Mouse (Mus musculus): Measurements from ENCODE around the gene Ncbp3. TPM values are rescaled to one million over a fixed set of nuclear protein-coding genes. Genes with fewer than 3 reads are reported as not detected.

Ncbp3 gene
- polyA plus RNA-seq, 1 experiment from 2014 or later, result 13.2 TPM

DNA sequence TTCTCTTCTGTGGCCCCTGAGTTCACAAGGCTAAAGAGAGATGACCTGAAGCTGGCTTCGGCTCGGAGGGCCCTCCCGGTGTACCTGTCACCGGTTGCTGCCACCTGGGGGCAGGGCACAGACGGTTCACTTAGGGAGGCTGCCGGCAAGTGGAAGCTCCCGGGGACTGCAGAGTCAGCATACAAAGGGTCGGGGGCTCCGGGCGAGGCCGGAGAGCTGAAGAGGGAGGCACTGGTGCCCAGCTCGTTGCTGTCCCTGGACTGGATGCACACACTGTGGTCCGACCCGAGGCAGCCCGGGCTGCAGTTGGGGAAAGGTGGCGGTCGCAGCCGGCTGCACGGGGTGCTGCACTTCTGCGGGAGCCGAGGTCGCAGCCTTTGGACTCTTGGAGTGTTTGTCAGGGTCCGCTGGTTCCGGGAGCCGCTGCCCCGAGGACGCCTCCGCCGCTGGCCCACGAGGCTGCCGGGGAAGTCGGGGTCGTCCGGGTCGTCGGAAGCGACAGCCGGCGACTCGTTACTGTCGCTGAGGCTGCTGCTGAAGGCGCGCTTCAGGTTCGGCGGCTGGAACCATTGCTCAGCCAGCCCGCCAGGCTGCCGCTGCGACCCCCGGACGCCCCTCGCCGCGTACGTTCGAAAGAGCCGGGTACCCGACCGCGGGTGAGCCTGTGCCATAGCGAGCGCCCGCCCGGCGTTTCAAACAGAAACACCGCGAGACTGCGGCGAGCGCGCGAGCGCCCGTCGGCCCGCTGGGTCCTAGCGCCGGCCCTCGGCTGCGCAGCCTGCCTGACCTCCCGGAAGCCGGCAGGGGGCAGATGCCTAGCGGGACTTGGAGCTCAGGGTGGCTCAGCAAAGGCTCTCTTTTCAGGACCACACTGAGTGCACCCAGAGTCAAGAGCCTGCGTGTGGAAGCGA lies 90.3 kb downstream of the Ncbp3 start, which contains the start of gene Haspin:
Gene Haspin (minus strand): TSS at position 704 of the 911 bp plus-strand sequence.
- TF ChIP-seq CTCF (IDR thresholded peaks at IDR 0.05; ENCODE audit: low read depth), result peak; percentile 87
- H3K9me3 ChIP-seq (ENCODE audit: low read depth, low read length), result no peaks in the 10 kb centered on the region
- peak within 1 kb of the TSS; percentile 94 for H3K4me3 ChIP-seq (ENCODE audit: low read depth, low read length)
- H3K27me3 ChIP-seq (ENCODE audit: insufficient read depth, low read length), result no peaks in the 10 kb centered on the region
- peak; percentile 97 for DNase-seq
- peak; percentile 97 for ATAC-seq (ENCODE audit: insufficient read depth)
- H3K27ac ChIP-seq (ENCODE audit: low read depth), result peak within 1 kb of the TSS; percentile 50; the same call in 1 of the 2 replicates
- peaks cover 16% of the 10 kb centered on the region for H3K36me3 ChIP-seq (ENCODE audit: insufficient read depth)
- peak within 1 kb of the TSS; percentile 77 for H3K9ac ChIP-seq
- peaks cover 15% of the 10 kb centered on the region; the same call in 1 of the 2 replicates for H3K4me1 ChIP-seq (ENCODE audit: insufficient read depth)
- under 1% methylated on average over 84 of the region's 84 CpGs for WGBS
- H3K4me2 ChIP-seq, result peak within 1 kb of the TSS; percentile 74

Other genes with a start within 250 kb of the Ncbp3 start
- gene Atp2a3, start 86.6 kb upstream of the Ncbp3 start, polyA plus RNA-seq (2014; fragmentation: Nextera tagmentation; extraction: Ambion mirVana), result 7.4 and 7.6 TPM in 2 replicates
- 1.9 and 2.1 TPM in 2 replicates for gene P2rx1, start 48.7 kb upstream of the Ncbp3 start, polyA plus RNA-seq (2014; fragmentation: Nextera tagmentation; extraction: Ambion mirVana)
- gene Camkk1, start 28.8 kb upstream of the Ncbp3 start, polyA plus RNA-seq (2014; fragmentation: Nextera tagmentation; extraction: Ambion mirVana), result 3.2 and 3.5 TPM in 2 replicates
- gene Itgae, start 42.8 kb downstream of the Ncbp3 start, polyA plus RNA-seq (2014; fragmentation: Nextera tagmentation; extraction: Ambion mirVana), result 0.38 and 0.55 TPM in 2 replicates
- 23.2 and 23.3 TPM in 2 replicates for gene Haspin, start 90.5 kb downstream of the Ncbp3 start, polyA plus RNA-seq (2014; fragmentation: Nextera tagmentation; extraction: Ambion mirVana)
- gene P2rx5, start 112.6 kb downstream of the Ncbp3 start, polyA plus RNA-seq (2014; fragmentation: Nextera tagmentation; extraction: Ambion mirVana), result 0.15 and 0.21 TPM in 2 replicates
- 118 and 135 TPM in 2 replicates for gene Emc6, start 129.3 kb downstream of the Ncbp3 start, polyA plus RNA-seq (2014; fragmentation: Nextera tagmentation; extraction: Ambion mirVana)
- 252 and 263 TPM in 2 replicates for gene Tax1bp3, start 129.3 kb downstream of the Ncbp3 start, polyA plus RNA-seq (2014; fragmentation: Nextera tagmentation; extraction: Ambion mirVana)
- 11.4 and 12.7 TPM in 2 replicates for gene Ctns, start 151.3 kb downstream of the Ncbp3 start, polyA plus RNA-seq (2014; fragmentation: Nextera tagmentation; extraction: Ambion mirVana)
- 0.93 and 1.3 TPM in 2 replicates for gene Shpk, start 151.7 kb downstream of the Ncbp3 start, polyA plus RNA-seq (2014; fragmentation: Nextera tagmentation; extraction: Ambion mirVana)
- gene Trpv1, start 186.5 kb downstream of the Ncbp3 start, polyA plus RNA-seq (2014; fragmentation: Nextera tagmentation; extraction: Ambion mirVana), result not detected in 2 replicates
- gene Trpv3, start 219.6 kb downstream of the Ncbp3 start, polyA plus RNA-seq (2014; fragmentation: Nextera tagmentation; extraction: Ambion mirVana), result 0.09 and 0.18 TPM in 2 replicates

Data from lung, embryonic 14.5 days (tissue).